In the genomic region with DNA sequence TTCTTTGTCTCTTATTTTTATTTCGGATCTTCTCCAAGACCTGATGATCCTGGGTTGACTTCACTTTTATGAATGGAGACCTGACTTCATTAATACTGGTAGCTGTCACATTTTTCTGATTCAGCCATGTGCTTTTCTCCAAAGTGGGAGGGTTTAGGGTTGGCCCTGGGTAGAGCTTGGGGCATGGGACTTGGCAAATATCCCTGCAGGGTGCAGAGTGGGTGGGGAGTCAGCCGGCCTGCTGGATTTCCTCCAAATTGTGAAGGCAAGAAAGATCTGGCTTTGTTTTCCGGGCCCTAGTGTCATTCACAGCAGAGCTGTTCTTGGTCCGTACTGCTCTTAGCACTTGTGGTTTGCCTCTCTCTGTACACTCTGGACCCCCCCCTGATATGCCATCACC, we compare ENCODE assay signal across 12 mouse cellular contexts.
DNase-seq lines count a peak whose midpoint lies in the region; ATAC-seq and TF ChIP-seq lines count a peak whose summit lies in the region.
"Had no signal": no experiment of that assay in that cellular context is flagged by ENCODE, and none has a peak within 500 bp of the region (broad histone marks: within the 10 kb centered on the region; RNA-seq: fewer than 3 reads in every experiment).

No protein-coding gene starts in this region.

- TF ChIP-seq CTCF in heart, adult 2 months (IDR thresholded peaks at IDR 0.05), result no peak

- H3K4me3 ChIP-seq in heart, adult 2 months, result no peak overlapping the region
- H3K4me3 ChIP-seq in embryonic facial prominence, embryonic 10.5 days, result no peak overlapping the region
- H3K4me3 ChIP-seq: erythroblast, embryonic 14.5 days; midbrain, embryonic 12.5 days had no signal

- H3K79me2 ChIP-seq in heart, adult 2 months (replicated peaks; ENCODE audit: control insufficient read depth, insufficient read depth, low read length), result no peaks in the 10 kb centered on the region

- no peak overlapping the region for H3K9ac ChIP-seq in heart, adult 2 months (ENCODE audit: low read depth, low read length)
- H3K9ac ChIP-seq: midbrain, embryonic 12.5 days had no signal

- intact Hi-C loops in heart, postnatal 10 days (cut with DNase I), result no loop called here
- intact Hi-C loops in heart, adult 2 months (cut with DNase I), result no loop called here

- no peak overlapping the region for H3K27ac ChIP-seq in heart, adult 2 months
- H3K27ac ChIP-seq in embryonic facial prominence, embryonic 10.5 days (replicated peaks), result 0 out of 2 replicates have a peak overlapping the region, but pooled peaks have one; percentile 14
- H3K27ac ChIP-seq: midbrain, embryonic 12.5 days had no signal

- no peaks in the 10 kb centered on the region for H3K36me3 ChIP-seq in heart, adult 2 months (ENCODE audit: control insufficient read depth, insufficient read depth, low read length)
- no peaks in the 10 kb centered on the region for H3K36me3 ChIP-seq in embryonic facial prominence, embryonic 10.5 days (replicated peaks)
- H3K36me3 ChIP-seq: midbrain, embryonic 12.5 days had no signal

- no peak for ATAC-seq in monocyte, adult 5-6 weeks (replicated peaks; ENCODE audit: insufficient number of reproducible peaks, low FRiP score, low TSS enrichment, poor library complexity, severe bottlenecking)

- H3K9me3 ChIP-seq in embryonic facial prominence, embryonic 10.5 days, result no peaks in the 10 kb centered on the region
- H3K9me3 ChIP-seq: midbrain, embryonic 12.5 days had no signal

- DNase-seq in heart, postnatal 10 days, result peak; percentile 19 to 28
- DNase-seq in heart, adult 2 months, result no peak
- peak; percentile 26 for DNase-seq in lung, postnatal 10 days
- DNase-seq in lung, postnatal 14 days, result no peak
- peak; percentile 41 to 49 for DNase-seq in adrenal gland, postnatal 36 days
- DNase-seq in embryonic facial prominence, embryonic 10.5 days (ENCODE audit: low spot score), result no peak
- DNase-seq: gastrocnemius, postnatal 25 days; kidney, adult 11 months; thymus, postnatal 25 days had no signal

- TF ChIP-seq POLR2A in heart, adult 2 months (IDR thresholded peaks at IDR 0.05; ENCODE audit: insufficient read depth, low read depth, low read length), result no peak

- H3K4me1 ChIP-seq in heart, adult 2 months (ENCODE audit: control insufficient read depth, insufficient read depth, low read length), result no peaks in the 10 kb centered on the region
- H3K4me1 ChIP-seq in embryonic facial prominence, embryonic 10.5 days, result 0 out of 2 replicates have a peak, but pooled peaks cover 6% of the 10 kb centered on the region
- H3K4me1 ChIP-seq: midbrain, embryonic 12.5 days had no signal

- 41% methylated on average over 4 of the region's 4 CpGs for WGBS in heart, adult 2 months
- 86% methylated on average over 4 of the region's 4 CpGs for WGBS in embryonic facial prominence, embryonic 10.5 days

- H3K27me3 ChIP-seq in heart, adult 2 months (ENCODE audit: control insufficient read depth, insufficient read depth, low read length), result no peaks in the 10 kb centered on the region
- no peaks in the 10 kb centered on the region for H3K27me3 ChIP-seq in embryonic facial prominence, embryonic 10.5 days (replicated peaks; ENCODE audit: low read depth, poor library complexity, severe bottlenecking)
- H3K27me3 ChIP-seq: midbrain, embryonic 12.5 days had no signal

- no peak for TF ChIP-seq EP300 in heart, adult 2 months (IDR thresholded peaks at IDR 0.05; ENCODE audit: insufficient read depth, low read depth, low read length)

Comparison
In these comparisons a context has a peak if more than half of its experiments do, and no peak if none do; other contexts are left out.
1. DNase-seq: peak in heart, postnatal 10 days (2 of 2), lung, postnatal 10 days (single experiment) and adrenal gland, postnatal 36 days (2 of 2); none in heart, adult 2 months (0 of 2), lung, postnatal 14 days (single experiment) and embryonic facial prominence, embryonic 10.5 days (single experiment).